Mouse (Mus musculus) megakaryocyte, embryonic 14.5 days (primary cell): ENCODE measurements around the gene Agpat2.

ENCODE experiments used
- FLI1 ChIP-seq: IDR thresholded peaks from 2 replicates; pipeline ENCODE4 v1.6.1; 2012; ENCODE audit warnings: low read length, inconsistent platforms, mixed read lengths
- GATA1 ChIP-seq: IDR thresholded peaks from 3 replicates; pipeline ENCODE4 v1.6.1; 2012; ENCODE audit warnings: mixed read lengths, low read length, inconsistent platforms, borderline replicate concordance

GRCm38 (mm10) chr2:26626081-26626480 is 21.9 kb upstream of the Agpat2 start:
- no peak for TF ChIP-seq GATA1
- no peak for TF ChIP-seq FLI1
